Mouse (Mus musculus): ENCODE measurements at regions not wholly inside any gene's neighbourhood (a gene's known extent, or its start where the extent isn't known, plus 50 kb on each side); places are given as distances from the start of the nearest gene placed in this dataset.

GRCm38 (mm10) chr15:63205150-63205549, 639.8 kb downstream of the Gsdmc2 start:
- TF ChIP-seq CTCF (IDR thresholded peaks at IDR 0.05; ENCODE audit: control insufficient read depth, insufficient read depth, insufficient replicate concordance, low read depth, low read length) = no peak
- TF ChIP-seq POLR2A (IDR thresholded peaks at IDR 0.05; ENCODE audit: control insufficient read depth, low read depth, low read length) = no peak

Data from testis, adult 2 months (tissue).